Mouse (Mus musculus): ENCODE measurements around the gene Mrpl42. TPM values are rescaled to one million over a fixed set of nuclear protein-coding genes. Genes with fewer than 3 reads are reported as not detected.
"Not testable (repeated sequence)": the region's sequence is repeated elsewhere in the genome, so short reads cannot be mapped to it uniquely, and the experiment has no call there.

The Mrpl42 gene
- 10 to 100 TPM; 60.9 to 73.8 (median 65.8) TPM for total RNA-seq (2022)

DNA sequence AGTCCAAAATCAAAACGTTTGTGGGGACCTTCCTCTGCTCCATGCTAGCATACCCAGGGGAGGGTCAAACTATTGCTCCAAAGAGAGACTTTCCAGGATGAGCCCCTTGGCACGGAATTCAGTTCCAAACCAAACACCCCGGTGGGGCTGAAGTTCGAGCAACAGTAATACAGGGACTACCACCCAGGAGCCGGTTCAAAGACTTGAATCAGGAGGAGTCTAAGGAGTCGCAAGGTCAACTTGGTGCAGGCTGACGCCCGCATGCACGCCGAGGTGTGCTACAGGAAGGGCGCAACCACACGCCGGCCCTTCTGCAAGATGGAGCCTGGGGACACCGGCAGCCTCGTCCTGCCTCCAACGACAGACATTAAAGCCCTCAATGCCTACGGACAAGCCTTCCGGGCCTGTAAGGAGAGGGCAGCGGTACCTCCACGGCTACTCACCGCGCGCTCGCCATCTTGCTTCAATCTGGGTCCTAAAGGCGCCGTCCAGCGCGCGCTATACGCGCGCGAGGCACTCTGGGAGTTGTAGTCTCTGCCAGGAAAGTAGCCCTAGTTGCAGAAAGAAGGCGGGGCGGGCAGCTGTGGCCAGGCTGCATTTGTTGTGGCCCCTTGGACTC is at the start of gene Mrpl42:
Gene Mrpl42, minus strand, starts transcription at position 478 of the 619 bp plus-strand sequence.
- DNase-seq (ENCODE audit: low spot score in 2 of 2): peak; percentile 62 to 82

DNA sequence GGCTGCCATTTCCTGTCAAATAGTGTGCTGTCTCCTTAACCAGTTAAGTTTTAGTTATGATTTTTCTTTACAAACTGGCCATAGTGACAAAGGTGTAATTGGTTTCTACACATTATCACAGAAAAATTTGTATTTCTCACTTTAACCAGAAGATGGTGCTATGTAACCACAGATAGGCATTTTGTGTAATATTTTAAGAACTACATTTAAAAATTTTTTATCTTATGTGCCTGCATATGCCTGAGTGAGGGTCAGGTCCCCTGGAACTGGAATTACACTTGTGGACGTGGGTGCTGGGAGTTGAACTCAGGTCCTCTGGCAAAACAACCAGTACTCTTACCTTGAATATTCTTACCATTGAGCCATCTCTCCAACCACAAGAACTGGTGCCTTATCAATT is 48.8 kb upstream of the Mrpl42 start:
- no peak for DNase-seq (ENCODE audit: low spot score in 2 of 2)

DNA sequence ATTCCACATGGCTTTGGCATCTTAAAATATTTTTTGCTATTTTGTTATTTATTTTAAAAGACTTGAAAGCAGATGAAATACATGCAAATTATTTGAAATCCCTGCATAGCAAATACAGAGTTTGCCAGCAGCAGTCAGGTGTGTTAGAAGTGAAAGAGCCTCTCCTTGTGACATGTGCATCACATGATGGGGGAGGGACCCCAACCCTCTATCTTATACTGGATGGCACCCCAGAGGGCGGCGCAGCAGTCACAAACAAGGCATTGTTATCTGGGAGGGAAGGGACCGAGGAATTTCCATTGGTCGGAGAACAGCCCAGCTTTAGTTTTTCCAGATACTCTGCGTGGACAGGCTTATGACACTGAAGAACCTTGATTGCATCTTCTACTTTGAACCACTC is 47.3 kb upstream of the Mrpl42 start:
- DNase-seq (ENCODE audit: low spot score in 2 of 2): not testable (repeated sequence)

GRCm38 (mm10) chr10:95548154-95548826 is 46.5 kb upstream of the Mrpl42 start:
- DNase-seq (ENCODE audit: low spot score in 2 of 2): no peak

DNA sequence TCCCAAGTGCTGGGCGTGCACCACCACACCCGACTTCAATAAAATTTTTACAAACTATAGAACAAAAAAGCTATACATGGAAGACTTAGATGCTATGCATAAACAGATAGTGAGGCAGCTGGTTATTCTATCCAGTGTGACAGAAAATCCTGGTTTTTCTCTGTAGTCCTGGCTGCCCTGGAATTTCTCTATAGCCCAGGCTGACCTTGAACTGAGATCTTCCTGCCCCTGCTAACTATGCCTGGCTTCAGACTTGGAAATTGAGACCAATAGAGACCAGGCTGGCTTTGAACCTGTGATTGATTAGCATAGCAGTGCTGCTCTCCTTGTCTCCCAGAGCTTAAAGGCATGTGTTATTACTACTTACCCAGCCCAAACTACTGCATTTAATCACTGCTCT is 44.4 kb upstream of the Mrpl42 start:
- DNase-seq (ENCODE audit: low spot score in 2 of 2): no peak

DNA sequence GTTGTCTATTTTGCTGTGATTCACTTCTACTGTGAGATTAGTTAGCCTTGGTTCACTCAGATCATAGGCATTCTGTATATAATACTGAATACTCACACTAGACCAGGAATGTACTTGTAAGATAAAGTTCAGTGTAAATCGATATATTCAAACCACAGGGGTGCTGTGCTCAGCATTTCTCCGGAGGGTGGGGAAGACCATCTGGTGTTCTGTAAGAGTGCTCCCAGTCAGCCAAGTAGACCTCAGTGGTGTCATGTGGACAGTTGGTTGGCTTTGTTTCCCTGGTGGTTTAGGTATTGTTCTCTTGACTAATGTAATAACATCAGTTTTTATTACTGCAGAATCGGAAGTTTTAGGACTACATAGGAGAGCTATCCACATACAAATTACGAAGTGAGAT is 43.3 kb upstream of the Mrpl42 start:
- no peak for DNase-seq (ENCODE audit: low spot score in 2 of 2)

DNA sequence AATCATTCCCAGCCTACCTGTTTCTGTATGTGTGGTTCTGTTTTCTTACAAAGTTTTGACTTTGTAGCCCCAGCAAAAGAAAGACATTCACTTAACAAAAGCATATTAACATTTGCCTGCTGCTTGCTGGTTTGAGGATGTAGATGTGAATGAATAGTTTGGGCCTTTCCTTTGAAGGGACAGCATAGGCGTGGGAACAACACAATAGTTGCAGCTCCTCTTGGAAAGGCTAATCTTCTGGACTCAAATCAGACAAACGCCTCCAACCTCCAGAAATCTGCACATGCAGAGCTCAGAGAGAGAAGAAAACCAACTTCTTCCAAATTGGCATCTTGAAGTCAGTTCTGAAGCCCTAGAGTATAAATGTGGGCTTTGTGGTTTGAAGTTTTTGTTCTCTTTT is 42.9 kb upstream of the Mrpl42 start:
- DNase-seq (ENCODE audit: low spot score in 2 of 2): no peak

GRCm38 (mm10) chr10:95544004-95544403 is 42.3 kb upstream of the Mrpl42 start:
- no peak for DNase-seq (ENCODE audit: low spot score in 2 of 2)

DNA sequence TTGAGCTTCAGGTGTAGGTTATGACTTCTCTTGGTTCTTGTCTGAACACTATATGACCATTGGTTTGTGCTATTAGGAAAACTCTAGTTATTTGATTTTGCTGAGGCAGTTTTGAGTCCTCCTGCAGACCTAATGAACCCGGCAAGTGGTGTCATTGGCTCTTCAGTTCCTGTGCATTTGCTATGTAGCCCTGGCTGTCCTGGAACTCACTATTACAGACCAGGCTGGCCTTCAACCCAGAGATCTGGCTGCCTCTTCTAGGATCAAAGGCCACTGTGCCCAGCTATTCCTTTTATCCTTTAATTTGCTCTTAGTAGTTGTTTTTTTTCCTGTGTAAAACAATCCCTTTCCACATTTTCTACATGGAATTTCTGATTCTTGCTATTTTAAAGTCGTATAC is 41.6 kb upstream of the Mrpl42 start:
- DNase-seq (ENCODE audit: low spot score in 2 of 2): no peak

DNA sequence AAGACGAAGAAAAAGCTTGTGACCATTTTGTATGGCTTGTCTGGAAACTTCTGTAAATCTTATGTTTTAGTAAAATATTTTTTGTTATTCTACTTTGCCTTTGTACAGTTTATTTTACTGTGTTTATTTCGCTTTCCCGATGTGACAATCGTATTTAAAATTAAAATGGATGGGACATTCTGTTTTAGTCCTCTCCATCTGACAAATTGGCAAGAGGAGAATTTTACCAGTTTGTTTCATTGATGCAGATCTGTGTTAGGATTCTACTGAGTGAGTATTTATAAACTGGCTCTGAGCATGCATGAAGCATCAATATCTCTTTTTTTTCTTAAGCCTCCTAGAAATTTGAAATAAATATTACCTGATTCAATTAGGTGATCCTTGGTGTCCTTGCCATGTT is 41.2 kb upstream of the Mrpl42 start:
- no peak for DNase-seq (ENCODE audit: low spot score in 2 of 2)

- DNase-seq (ENCODE audit: low spot score in 2 of 2): no peak
These were observed 38.1 kb upstream of the Mrpl42 start for GRCm38 (mm10) chr10:95539841-95540240.

DNA sequence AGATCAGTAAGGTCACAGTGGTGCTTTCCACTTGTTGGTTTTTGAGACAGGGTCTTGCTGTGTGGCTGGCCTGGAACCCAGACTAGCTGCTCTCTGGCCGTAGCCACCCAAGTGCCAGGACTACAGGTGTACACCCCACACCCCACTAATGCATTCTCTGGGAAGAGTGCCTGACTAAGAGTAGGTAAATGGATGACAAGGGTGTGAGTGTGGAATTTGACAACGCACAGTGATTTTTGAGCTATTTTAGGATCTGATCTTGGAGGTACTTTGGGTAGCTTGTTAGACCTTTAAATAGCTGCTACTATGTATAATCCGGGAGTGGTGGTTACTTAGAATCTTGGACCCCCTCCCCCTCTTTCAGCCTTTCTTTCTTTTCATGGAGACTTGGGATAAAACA is 37.5 kb upstream of the Mrpl42 start:
- no peak for DNase-seq (ENCODE audit: low spot score in 2 of 2)

DNA sequence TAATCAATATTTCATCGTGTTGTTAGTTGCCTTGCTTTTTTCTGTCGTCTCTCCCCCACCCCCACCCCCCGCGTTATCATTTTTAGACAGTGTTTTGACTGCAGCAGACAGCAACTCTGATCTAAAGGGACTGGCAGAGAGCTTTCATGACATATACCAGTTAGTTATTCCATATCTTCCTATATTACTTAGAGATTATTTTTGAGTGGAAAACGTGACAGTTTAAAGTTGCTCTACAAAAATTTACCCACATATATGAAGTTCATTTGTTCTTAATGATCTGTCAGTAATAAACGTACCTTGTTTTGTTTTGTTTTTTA is 34.4 kb upstream of the Mrpl42 start:
- DNase-seq (ENCODE audit: low spot score in 2 of 2): no peak

GRCm38 (mm10) chr10:95535399-95536221 is 33.9 kb upstream of the Mrpl42 start:
- DNase-seq (ENCODE audit: low spot score in 2 of 2): no peak

GRCm38 (mm10) chr10:95533382-95533781 is 31.6 kb upstream of the Mrpl42 start:
- no peak for DNase-seq (ENCODE audit: low spot score in 2 of 2)

DNA sequence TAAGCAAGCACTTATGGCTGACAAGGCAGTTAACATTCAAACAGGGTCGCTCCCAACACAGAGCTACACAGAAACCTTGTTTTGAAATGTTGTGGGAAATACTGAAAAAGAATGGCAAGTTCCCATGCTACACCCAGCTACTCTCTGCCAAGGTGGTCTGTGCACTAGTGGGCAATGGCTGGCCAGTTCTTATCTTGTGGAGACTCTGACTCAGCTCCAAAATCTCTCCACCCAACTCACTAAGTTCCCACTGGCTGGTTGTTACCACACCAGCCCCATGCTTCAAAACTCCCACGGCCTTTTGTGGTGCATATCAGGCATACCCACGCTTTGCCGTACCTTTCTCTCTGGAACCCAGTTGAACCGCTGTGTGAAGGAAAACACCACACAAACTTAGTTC is 31.2 kb upstream of the Mrpl42 start:
- DNase-seq (ENCODE audit: low spot score in 2 of 2): no peak

DNA sequence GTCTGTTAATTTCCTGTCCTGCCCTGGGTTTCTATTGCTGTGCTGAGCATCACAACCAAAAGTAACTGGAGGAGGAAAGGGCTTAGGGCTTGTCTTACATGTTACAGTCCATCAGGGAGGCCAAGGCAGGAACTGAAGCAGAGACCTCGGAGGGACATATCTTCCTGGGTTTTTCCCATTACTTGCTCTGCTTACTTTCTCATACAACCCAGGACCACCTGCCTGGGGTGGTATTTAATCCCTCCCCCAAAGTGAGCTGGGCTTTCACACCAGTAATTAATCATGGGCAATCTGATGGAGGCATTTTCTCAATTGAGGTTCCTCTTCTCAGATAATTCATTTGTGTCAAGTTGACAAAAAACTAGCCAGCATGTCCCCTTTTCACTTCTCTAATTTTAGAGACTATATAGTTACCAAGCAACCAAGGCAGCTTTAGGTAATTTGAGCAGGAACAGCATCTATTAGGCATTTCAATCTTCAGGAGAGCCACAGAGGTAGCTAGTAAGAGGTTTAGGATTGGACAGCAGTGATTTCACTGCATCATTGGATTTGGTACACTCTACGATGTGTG is 28.9 kb upstream of the Mrpl42 start:
- DNase-seq (ENCODE audit: low spot score in 2 of 2): no peak

GRCm38 (mm10) chr10:95526495-95527122 is 24.9 kb upstream of the Mrpl42 start:
- DNase-seq (ENCODE audit: low spot score in 2 of 2): no peak

- no peak for DNase-seq (ENCODE audit: low spot score in 2 of 2)
These were observed 24.1 kb upstream of the Mrpl42 start for GRCm38 (mm10) chr10:95525871-95526270.

DNA sequence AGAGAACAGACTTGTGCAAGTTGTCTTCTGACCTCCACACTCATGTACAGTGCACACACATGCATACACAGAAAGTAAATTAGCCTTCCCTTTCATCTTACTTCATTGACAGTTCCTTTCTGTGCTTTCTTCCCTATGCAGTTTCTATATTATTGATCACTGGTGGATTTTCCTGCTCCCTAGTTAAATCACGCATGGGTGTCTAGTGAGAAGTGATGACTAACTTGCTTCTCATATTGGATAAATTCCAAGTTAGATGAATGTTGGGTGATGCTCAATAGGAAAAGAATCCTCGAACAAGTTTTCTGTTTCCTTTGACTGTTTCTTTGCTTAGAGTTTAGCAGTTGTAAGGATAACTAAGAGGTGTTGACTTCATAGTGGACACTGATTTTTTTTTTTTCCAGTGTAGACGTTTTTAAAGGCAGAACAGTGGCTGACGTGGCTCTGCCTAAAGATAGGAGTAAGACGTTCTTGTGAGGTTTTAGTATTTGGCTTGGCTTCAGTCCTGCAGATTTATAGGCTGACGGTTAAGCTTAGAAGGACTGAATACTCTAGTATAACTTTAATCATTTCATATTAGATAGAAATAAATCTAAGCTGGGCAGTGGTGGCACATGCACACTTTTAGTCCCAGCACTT is 23.4 kb upstream of the Mrpl42 start:
- DNase-seq (ENCODE audit: low spot score in 2 of 2): no peak

GRCm38 (mm10) chr10:95517656-95518055 is 15.9 kb upstream of the Mrpl42 start:
- DNase-seq (ENCODE audit: low spot score in 2 of 2): no peak
